ENCODE assay signal across 27 mouse cellular contexts in genomic region chr7:70527921-70528320, GRCm38 (mm10).
DNase-seq lines count a peak whose midpoint lies in the region; ATAC-seq and TF ChIP-seq lines count a peak whose summit lies in the region.
"Had no signal": no experiment of that assay in that cellular context is flagged by ENCODE, and none has a peak within 500 bp of the region (broad histone marks: within the 10 kb centered on the region; RNA-seq: fewer than 3 reads in every experiment).

No protein-coding gene starts in this region.

- no peaks in the 10 kb centered on the region for H3K4me1 ChIP-seq in heart, embryonic 11.5 days (ENCODE audit: control insufficient read depth, insufficient read depth, low read length)
- H3K4me1 ChIP-seq in kidney, embryonic 16.5 days (ENCODE audit: insufficient read depth, low read length): peaks cover 3% of the 10 kb centered on the region; the same call in 1 of the 2 replicates
- H3K4me1 ChIP-seq in lung, postnatal 0 days (ENCODE audit: insufficient read depth, low read depth, low read length): no peaks in the 10 kb centered on the region
- H3K4me1 ChIP-seq: embryonic facial prominence, embryonic 12.5 days; forebrain, embryonic 12.5 days; heart, embryonic 13.5 days; hindbrain, embryonic 10.5 days; midbrain, embryonic 15.5 days; neural tube, embryonic 12.5 days had no signal

- H3K27ac ChIP-seq in heart, embryonic 11.5 days (ENCODE audit: low read depth, low read length): no peak overlapping the region
- H3K27ac ChIP-seq in kidney, embryonic 16.5 days (ENCODE audit: low read length): peak overlapping the region; percentile 19; the same call in 1 of the 2 replicates
- no peak overlapping the region for H3K27ac ChIP-seq in lung, postnatal 0 days (ENCODE audit: low read length)
- H3K27ac ChIP-seq: embryonic facial prominence, embryonic 12.5 days; forebrain, embryonic 12.5 days; heart, embryonic 13.5 days; hindbrain, embryonic 10.5 days; hindbrain, postnatal 0 days; layer of hippocampus, adult 2 months; macrophage; midbrain, embryonic 15.5 days; neural tube, embryonic 12.5 days had no signal

- TF ChIP-seq CTCF in lung, postnatal 0 days (IDR thresholded peaks at IDR 0.05): no peak

- no peaks in the 10 kb centered on the region for H3K27me3 ChIP-seq in heart, embryonic 11.5 days (ENCODE audit: control insufficient read depth, insufficient read depth, low read length)
- H3K27me3 ChIP-seq in kidney, embryonic 16.5 days (ENCODE audit: insufficient read depth, low read length): no peaks in the 10 kb centered on the region
- no peaks in the 10 kb centered on the region for H3K27me3 ChIP-seq in lung, postnatal 0 days (replicated peaks; ENCODE audit: insufficient read depth, low read length)
- H3K27me3 ChIP-seq: embryonic facial prominence, embryonic 12.5 days; forebrain, embryonic 12.5 days; heart, embryonic 13.5 days; midbrain, embryonic 15.5 days; neural tube, embryonic 12.5 days had no signal

- no peak for ATAC-seq in heart, embryonic 11.5 days (replicated peaks; ENCODE audit: insufficient number of reproducible peaks, low FRiP score, low TSS enrichment)
- 0 out of 2 replicates have a peak, but pooled peaks have one; percentile 35 for ATAC-seq in kidney, embryonic 16.5 days (ENCODE audit: low FRiP score, low TSS enrichment)
- no peak for ATAC-seq in lung, postnatal 0 days
- ATAC-seq: CD4-positive, CD25-positive, alpha-beta regulatory T cell, adult 4 months; hindbrain, postnatal 0 days; intestine, embryonic 16.5 days; liver, postnatal 0 days; midbrain, embryonic 15.5 days had no signal

- no peak for TF ChIP-seq EP300 in lung, postnatal 0 days (IDR thresholded peaks at IDR 0.05)

- H3K9ac ChIP-seq in heart, embryonic 11.5 days (ENCODE audit: low read depth, low read length): no peak overlapping the region
- no peak overlapping the region for H3K9ac ChIP-seq in kidney, embryonic 16.5 days (replicated peaks; ENCODE audit: low read length)
- no peak overlapping the region for H3K9ac ChIP-seq in lung, postnatal 0 days (replicated peaks; ENCODE audit: low read depth)
- H3K9ac ChIP-seq: embryonic facial prominence, embryonic 12.5 days; forebrain, embryonic 12.5 days; heart, embryonic 13.5 days; liver, postnatal 0 days; midbrain, embryonic 15.5 days; neural tube, embryonic 12.5 days had no signal

- H3K36me3 ChIP-seq in heart, embryonic 11.5 days (ENCODE audit: control insufficient read depth, insufficient read depth, low read length): no peaks in the 10 kb centered on the region
- H3K36me3 ChIP-seq in kidney, embryonic 16.5 days (ENCODE audit: insufficient read depth, low read length): 0 out of 2 replicates have a peak, but pooled peaks cover 3% of the 10 kb centered on the region
- H3K36me3 ChIP-seq in lung, postnatal 0 days (ENCODE audit: insufficient read depth, low read length): no peaks in the 10 kb centered on the region
- H3K36me3 ChIP-seq: embryonic facial prominence, embryonic 12.5 days; forebrain, embryonic 12.5 days; heart, embryonic 13.5 days; hindbrain, embryonic 10.5 days; midbrain, embryonic 15.5 days; neural tube, embryonic 12.5 days had no signal

- H3K9me3 ChIP-seq in heart, embryonic 11.5 days (replicated peaks; ENCODE audit: control insufficient read depth, low read length): peaks cover 4% of the 10 kb centered on the region; the same call in 1 of the 2 replicates
- peaks cover 22% of the 10 kb centered on the region; the same call in 1 of the 2 replicates for H3K9me3 ChIP-seq in kidney, embryonic 16.5 days (ENCODE audit: low read length)
- no peaks in the 10 kb centered on the region for H3K9me3 ChIP-seq in lung, postnatal 0 days (ENCODE audit: low read length)
- H3K9me3 ChIP-seq: forebrain, embryonic 12.5 days had no signal

- H3K4me2 ChIP-seq in heart, embryonic 11.5 days: no peak overlapping the region
- no peak overlapping the region for H3K4me2 ChIP-seq in kidney, embryonic 16.5 days (replicated peaks; ENCODE audit: low read depth, low read length)
- H3K4me2 ChIP-seq in lung, postnatal 0 days (replicated peaks; ENCODE audit: low read depth, low read length): no peak overlapping the region
- H3K4me2 ChIP-seq: embryonic facial prominence, embryonic 12.5 days; forebrain, embryonic 12.5 days; heart, embryonic 13.5 days; liver, embryonic 11.5 days; midbrain, embryonic 15.5 days; neural tube, embryonic 12.5 days had no signal

- DNase-seq in heart, adult 11 months: peak; percentile 90
- no peak for DNase-seq in kidney, adult 18-20 months
- DNase-seq in lung, postnatal 10 days: peak; percentile 10
- no peak for DNase-seq in lung, postnatal 0 days (ENCODE audit: low spot score)
- DNase-seq in urinary bladder, postnatal 36 days (ENCODE audit: low spot score in 2 of 2): no peak
- DNase-seq: cerebellum, adult 11 months; cerebellum, postnatal 10 days; gastrocnemius, postnatal 36 days; liver, postnatal 0 days; retina, postnatal 1 day; right cerebral cortex, postnatal 25 days; spleen, adult 18-20 months had no signal

- WGBS in heart, embryonic 11.5 days (ENCODE audit: insufficient replicate concordance): 80% methylated on average over 4 of the region's 4 CpGs
- WGBS in kidney, embryonic 16.5 days: 54% methylated on average over 4 of the region's 4 CpGs
- 36% methylated on average over 4 of the region's 4 CpGs for WGBS in lung, postnatal 0 days

- no peak overlapping the region for H3K4me3 ChIP-seq in heart, embryonic 11.5 days (ENCODE audit: low read depth, low read length)
- H3K4me3 ChIP-seq in kidney, embryonic 16.5 days (ENCODE audit: low read length): no peak overlapping the region
- no peak overlapping the region for H3K4me3 ChIP-seq in lung, postnatal 0 days (ENCODE audit: low read depth, low read length)
- H3K4me3 ChIP-seq: embryonic facial prominence, embryonic 12.5 days; erythroblast, embryonic 14.5 days; forebrain, embryonic 12.5 days; heart, embryonic 13.5 days; hindbrain, embryonic 10.5 days; layer of hippocampus, adult 2 months; midbrain, embryonic 15.5 days; neural tube, embryonic 12.5 days had no signal

Comparison
In these comparisons a context has a peak if more than half of its experiments do, and no peak if none do; other contexts are left out.
1. DNase-seq: peak in heart, adult 11 months (single experiment) and lung, postnatal 10 days (single experiment); none in kidney, adult 18-20 months (single experiment), lung, postnatal 0 days (single experiment) and urinary bladder, postnatal 36 days (0 of 2).